Mouse (Mus musculus): ENCODE data around the gene Gabrg2. TPM values are rescaled to one million over a fixed set of nuclear protein-coding genes. Genes with fewer than 3 reads are reported as not detected.

Gene Gabrg2
- 89.0 and 99.9 TPM in 2 replicates for total RNA-seq (2014; rRNA removed)
- 105 and 113 TPM in 2 replicates for polyA plus RNA-seq (2015; fragmentation: Nextera tagmentation; extraction: Ambion mirVana)

DNA sequence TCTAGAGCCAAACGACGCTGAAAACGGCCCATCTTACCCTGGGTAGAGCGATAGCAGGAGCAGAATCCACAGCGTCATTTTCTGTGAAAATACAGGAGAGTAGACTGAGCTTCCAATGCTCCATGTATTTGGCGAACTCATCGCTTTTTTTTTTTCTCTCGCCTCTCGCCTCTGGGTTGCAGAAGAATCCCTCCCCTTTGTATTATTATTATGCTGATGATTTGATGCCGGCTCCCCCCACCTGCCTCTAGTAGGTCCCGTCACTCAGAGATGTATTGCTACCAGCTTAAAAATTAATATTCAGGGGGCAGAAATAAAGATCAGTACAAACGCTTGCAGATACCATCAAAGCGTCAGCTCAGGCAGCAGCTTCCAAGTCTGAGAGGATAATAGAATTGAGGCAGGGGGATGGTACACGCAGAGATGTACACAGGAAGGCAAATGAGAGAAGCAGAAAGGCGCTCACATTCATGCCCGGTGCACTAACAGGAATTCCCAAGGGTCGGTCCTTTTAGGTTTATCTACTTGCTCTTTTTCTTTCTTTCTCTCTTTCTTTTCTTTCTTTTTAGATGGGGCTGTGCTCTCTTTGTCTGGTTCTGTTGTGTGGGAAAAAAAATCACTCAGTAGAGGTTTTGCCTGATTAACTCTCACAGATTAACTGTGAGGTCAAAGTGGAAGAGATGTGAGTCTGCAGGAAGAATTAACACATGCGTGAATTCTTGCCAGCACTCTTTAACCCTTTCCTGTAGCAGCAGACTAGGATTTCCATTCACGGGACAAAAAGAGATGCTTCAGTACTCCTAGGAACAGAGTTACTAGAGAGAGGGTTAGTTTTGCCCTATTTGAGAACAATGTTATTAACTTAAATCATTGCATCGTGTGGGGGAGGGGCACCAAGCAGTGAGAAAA lies at the start of gene Gabrg2:
Gabrg2 (minus strand) TSS at position 668 of the 909 bp plus-strand sequence.
- ATAC-seq (peak; percentile 86), DNase-seq (ENCODE audit: low spot score) (peak; percentile 80)
- WGBS = 3% methylated on average over 20 of the region's 20 CpGs
- H3K27me3 ChIP-seq (ENCODE audit: insufficient read depth, low read length) = no peaks in the 10 kb centered on the region
- peak within 1 kb of the TSS; percentile 90 for H3K27ac ChIP-seq
- H3K36me3 ChIP-seq (ENCODE audit: insufficient read depth, low read length) = no peaks in the 10 kb centered on the region
- H3K4me1 ChIP-seq (ENCODE audit: insufficient read depth, low read length) = 0 out of 2 replicates have a peak, but pooled peaks cover 2% of the 10 kb centered on the region
- no peak for TF ChIP-seq CTCF (IDR thresholded peaks at IDR 0.05; ENCODE audit: low read depth)
- H3K4me3 ChIP-seq (ENCODE audit: low read length) = peak within 1 kb of the TSS; percentile 42
- peak within 1 kb of the TSS; percentile 62 for H3K4me2 ChIP-seq (ENCODE audit: low read depth, low read length)
- H3K9ac ChIP-seq (replicated peaks; ENCODE audit: low read length) = peak within 1 kb of the TSS; percentile 59
- H3K9me3 ChIP-seq (ENCODE audit: low read length) = no peaks in the 10 kb centered on the region

DNA sequence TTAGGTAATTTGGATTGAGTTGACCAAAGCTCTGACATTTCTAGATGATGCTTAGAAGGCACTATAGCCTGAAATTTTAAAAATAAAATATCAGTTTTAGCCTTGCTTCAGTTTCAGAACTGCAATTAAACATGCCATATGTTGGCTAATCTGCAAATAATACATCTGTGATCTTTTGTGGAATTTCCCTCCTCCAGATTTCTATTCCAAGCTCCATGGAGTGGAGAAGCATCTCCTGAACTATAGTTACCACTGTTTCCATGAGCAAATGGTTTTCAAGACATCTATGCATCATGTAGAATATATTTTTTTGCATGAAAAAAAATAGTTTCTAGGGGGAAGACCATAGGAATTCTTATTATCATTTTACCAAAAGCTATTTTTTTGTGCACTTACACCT lies 47.5 kb upstream of the Gabrg2 start:
- Histone ChIP-seq H3K36me3 (ENCODE audit: insufficient read depth, low read length) (no peaks in the 10 kb centered on the region), H3K9me3 (ENCODE audit: low read length) (no peaks in the 10 kb centered on the region), H3K27ac (no peak overlapping the region), H3K27me3 (ENCODE audit: insufficient read depth, low read length) (no peaks in the 10 kb centered on the region), H3K9ac (replicated peaks; ENCODE audit: low read length) (no peak overlapping the region), H3K4me3 (ENCODE audit: low read length) (no peak overlapping the region), H3K4me2 (ENCODE audit: low read depth, low read length) (no peak overlapping the region), H3K4me1 (ENCODE audit: insufficient read depth, low read length) (no peaks in the 10 kb centered on the region)
- ATAC-seq = no peak
- TF ChIP-seq CTCF (IDR thresholded peaks at IDR 0.05; ENCODE audit: low read depth) = no peak
- DNase-seq (ENCODE audit: low spot score) = no peak

GRCm38 (mm10) chr11:41999468-41999881 lies 1.2 kb downstream of the Gabrg2 start:
- H3K9ac ChIP-seq (replicated peaks; ENCODE audit: low read length) = peak overlapping the region; percentile 59
- H3K27ac ChIP-seq = peak overlapping the region; percentile 90
- H3K4me1 ChIP-seq (ENCODE audit: insufficient read depth, low read length) = 0 out of 2 replicates have a peak, but pooled peaks cover 2% of the 10 kb centered on the region
- H3K4me3 ChIP-seq (ENCODE audit: low read length) = peak overlapping the region; percentile 42
- peak overlapping the region; percentile 62 for H3K4me2 ChIP-seq (ENCODE audit: low read depth, low read length)
- no peaks in the 10 kb centered on the region for H3K9me3 ChIP-seq (ENCODE audit: low read length)
- ATAC-seq = peak; percentile 82
- DNase-seq (ENCODE audit: low spot score) = peak; percentile 85
- H3K36me3 ChIP-seq (ENCODE audit: insufficient read depth, low read length) = no peaks in the 10 kb centered on the region
- TF ChIP-seq CTCF (IDR thresholded peaks at IDR 0.05; ENCODE audit: low read depth) = no peak
- H3K27me3 ChIP-seq (ENCODE audit: insufficient read depth, low read length) = no peaks in the 10 kb centered on the region
- WGBS = 2% methylated on average over 7 of the region's 7 CpGs

GRCm38 (mm10) chr11:41980152-41980551 lies 20.5 kb downstream of the Gabrg2 start:
- WGBS = 54% methylated on average over 6 of the region's 6 CpGs
- no peaks in the 10 kb centered on the region for H3K36me3 ChIP-seq (ENCODE audit: insufficient read depth, low read length)
- H3K4me1 ChIP-seq (ENCODE audit: insufficient read depth, low read length) = no peaks in the 10 kb centered on the region
- H3K4me3 ChIP-seq (ENCODE audit: low read length) = no peak overlapping the region
- ATAC-seq = no peak
- no peak for TF ChIP-seq CTCF (IDR thresholded peaks at IDR 0.05; ENCODE audit: low read depth)
- H3K4me2 ChIP-seq (ENCODE audit: low read depth, low read length) = no peak overlapping the region
- DNase-seq (ENCODE audit: low spot score) = peak; percentile 6
- H3K27me3 ChIP-seq (ENCODE audit: insufficient read depth, low read length) = no peaks in the 10 kb centered on the region
- H3K9ac ChIP-seq (replicated peaks; ENCODE audit: low read length) = no peak overlapping the region
- no peak overlapping the region for H3K27ac ChIP-seq
- no peaks in the 10 kb centered on the region for H3K9me3 ChIP-seq (ENCODE audit: low read length)

DNA sequence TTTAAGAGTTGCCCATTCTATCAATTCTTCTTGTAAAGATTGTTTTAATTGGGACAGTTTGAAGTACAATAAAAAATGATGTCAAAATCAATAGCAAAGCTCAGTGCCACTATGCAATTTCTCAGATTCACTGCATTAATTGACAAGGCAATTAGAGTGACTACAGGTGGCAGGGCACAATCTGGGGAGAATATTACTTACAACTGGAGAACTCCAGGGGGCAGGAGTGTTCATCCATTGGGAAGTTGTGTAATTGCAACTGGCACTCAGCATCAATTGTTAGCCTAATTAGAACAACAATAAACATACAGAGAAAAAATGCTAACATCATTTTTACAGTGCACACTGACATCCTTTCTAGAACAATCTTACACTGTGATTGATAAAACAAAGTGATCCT lies 32.1 kb downstream of the Gabrg2 start:
- no peaks in the 10 kb centered on the region for H3K4me1 ChIP-seq (ENCODE audit: insufficient read depth, low read length)
- no peak for ATAC-seq
- H3K4me3 ChIP-seq (ENCODE audit: low read length) = no peak overlapping the region
- no peaks in the 10 kb centered on the region for H3K36me3 ChIP-seq (ENCODE audit: insufficient read depth, low read length)
- DNase-seq (ENCODE audit: low spot score) = no peak
- H3K4me2 ChIP-seq (ENCODE audit: low read depth, low read length) = no peak overlapping the region
- no peaks in the 10 kb centered on the region for H3K27me3 ChIP-seq (ENCODE audit: insufficient read depth, low read length)
- no peaks in the 10 kb centered on the region for H3K9me3 ChIP-seq (ENCODE audit: low read length)
- no peak overlapping the region for H3K27ac ChIP-seq
- H3K9ac ChIP-seq (replicated peaks; ENCODE audit: low read length) = no peak overlapping the region
- TF ChIP-seq CTCF (IDR thresholded peaks at IDR 0.05; ENCODE audit: low read depth) = peak; percentile 23; the same call in 1 of the 2 replicates

DNA sequence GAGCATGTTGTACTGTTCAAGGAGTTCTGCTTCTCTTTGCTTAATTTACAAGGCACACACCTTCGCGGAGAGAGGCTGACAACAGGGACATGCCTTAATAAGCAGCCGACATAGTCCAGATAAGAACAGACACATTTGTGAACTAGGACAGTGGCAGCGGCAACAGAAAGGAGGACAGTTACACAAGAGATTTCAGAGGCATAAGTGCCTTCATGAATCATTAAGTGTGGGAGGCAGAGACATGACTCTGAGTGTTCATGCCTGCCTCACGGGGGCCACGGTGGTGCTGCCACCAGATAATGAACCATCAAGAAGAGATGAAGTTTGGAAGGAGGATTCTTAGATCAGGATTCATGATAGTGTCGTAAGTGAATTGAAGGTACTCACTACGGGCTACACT lies 38.0 kb downstream of the Gabrg2 start:
- 79% methylated on average over 8 of the region's 8 CpGs for WGBS
- TF ChIP-seq CTCF (IDR thresholded peaks at IDR 0.05; ENCODE audit: low read depth) = no peak
- H3K27me3 ChIP-seq (ENCODE audit: insufficient read depth, low read length) = no peaks in the 10 kb centered on the region

DNA sequence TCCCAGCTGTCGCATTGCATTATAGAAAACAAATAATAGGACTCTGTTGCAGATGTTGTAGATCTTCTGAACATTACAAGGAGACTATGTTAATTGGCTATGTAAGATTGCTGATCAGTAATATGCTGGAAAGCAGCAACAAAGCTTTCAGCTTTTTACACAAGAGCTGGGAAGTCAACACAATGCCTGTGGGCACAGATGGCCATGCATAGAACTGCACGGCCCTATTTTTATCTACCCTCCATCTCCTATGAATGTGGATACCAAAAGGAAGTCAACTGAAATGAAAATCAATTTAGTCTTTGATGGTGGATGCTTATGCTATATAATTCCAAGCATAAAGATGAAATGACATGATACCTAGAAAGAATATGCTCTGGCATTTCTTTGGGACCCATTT lies 47.1 kb downstream of the Gabrg2 start:
- ATAC-seq = no peak
- H3K4me3 ChIP-seq (ENCODE audit: low read length) = no peak overlapping the region
- no peak for TF ChIP-seq CTCF (IDR thresholded peaks at IDR 0.05; ENCODE audit: low read depth)
- no peak overlapping the region for H3K4me2 ChIP-seq (ENCODE audit: low read depth, low read length)
- H3K36me3 ChIP-seq (ENCODE audit: insufficient read depth, low read length) = no peaks in the 10 kb centered on the region
- no peak overlapping the region for H3K27ac ChIP-seq
- no peaks in the 10 kb centered on the region for H3K9me3 ChIP-seq (ENCODE audit: low read length)
- WGBS = 73% methylated on average over 2 of the region's 2 CpGs
- H3K4me1 ChIP-seq (ENCODE audit: insufficient read depth, low read length) = no peaks in the 10 kb centered on the region
- H3K27me3 ChIP-seq (ENCODE audit: insufficient read depth, low read length) = no peaks in the 10 kb centered on the region
- H3K9ac ChIP-seq (replicated peaks; ENCODE audit: low read length) = no peak overlapping the region
- DNase-seq (ENCODE audit: low spot score) = no peak

More for the DNA sequence above, 38.0 kb downstream of the Gabrg2 start:
- no peaks in the 10 kb centered on the region for H3K9me3 ChIP-seq (ENCODE audit: low read length)
- no peaks in the 10 kb centered on the region for H3K4me1 ChIP-seq (ENCODE audit: insufficient read depth, low read length)
- ATAC-seq = no peak
- no peak overlapping the region for H3K4me2 ChIP-seq (ENCODE audit: low read depth, low read length)
- H3K9ac ChIP-seq (replicated peaks; ENCODE audit: low read length) = no peak overlapping the region
- H3K36me3 ChIP-seq (ENCODE audit: insufficient read depth, low read length) = no peaks in the 10 kb centered on the region
- no peak overlapping the region for H3K4me3 ChIP-seq (ENCODE audit: low read length)
- no peak overlapping the region for H3K27ac ChIP-seq
- no peak for DNase-seq (ENCODE audit: low spot score)

All from hindbrain, postnatal 0 days (tissue).